Mouse (Mus musculus) CD4-positive, CD25-positive, alpha-beta regulatory T cell, adult 2 months (primary cell): ENCODE data around the gene Wnt7b.

Experiments used
- DNase-seq: peaks from one replicate; pipeline ENCODE4 v3.0.0-alpha.2; 2012; ENCODE audit warnings: low read depth, low spot score

The Wnt7b gene

GRCm38 (mm10) chr15:85569995-85570734 is 12.1 kb downstream of the Wnt7b start:
- no peak for DNase-seq

- DNase-seq = no peak
These were observed 13.0 kb downstream of the Wnt7b start for GRCm38 (mm10) chr15:85569167-85569797.

GRCm38 (mm10) chr15:85568402-85568801 is 13.9 kb downstream of the Wnt7b start:
- DNase-seq = no peak

- no peak for DNase-seq
These were observed 17.3 kb downstream of the Wnt7b start for GRCm38 (mm10) chr15:85564966-85565365.

GRCm38 (mm10) chr15:85564034-85564769 is 18.1 kb downstream of the Wnt7b start:
- DNase-seq = no peak

DNA sequence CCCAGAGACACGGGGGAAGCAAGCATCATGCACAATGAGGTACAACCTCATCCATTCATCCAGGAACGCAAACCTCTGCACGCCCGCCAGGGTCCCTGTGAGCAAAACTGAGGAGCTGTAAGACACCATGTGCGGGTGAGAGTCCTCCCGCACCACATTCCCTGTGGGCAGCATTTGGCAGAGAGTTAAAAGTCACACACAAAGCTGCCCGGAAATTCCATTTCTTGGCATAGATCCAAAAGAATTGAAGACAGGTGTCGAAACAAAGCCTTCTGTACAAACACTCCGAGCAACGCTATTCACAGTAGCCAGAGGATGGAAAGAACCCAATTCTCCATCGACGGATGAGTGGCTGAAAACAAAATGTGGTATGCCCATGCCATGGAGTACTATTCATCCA is 20.3 kb downstream of the Wnt7b start:
- no peak for DNase-seq

DNA sequence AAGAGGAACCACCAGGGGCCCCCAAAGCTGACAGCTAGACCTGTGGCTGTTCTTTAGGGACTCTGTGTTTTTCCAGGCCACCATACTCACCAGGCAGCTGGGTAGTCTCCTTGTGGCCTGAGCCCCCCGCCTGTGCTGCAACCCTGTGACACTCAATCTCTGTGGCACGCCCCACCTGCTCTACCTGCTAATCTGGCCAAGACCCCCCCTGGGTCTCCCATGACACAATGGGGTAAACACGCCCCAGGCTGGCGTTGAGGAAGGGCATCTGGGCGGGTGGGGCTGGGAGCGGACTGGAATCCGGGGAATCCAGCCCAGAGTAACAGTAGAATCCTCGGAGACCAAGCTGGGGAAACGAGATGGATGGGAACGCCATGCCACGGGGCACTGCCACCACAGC is 21.4 kb downstream of the Wnt7b start:
- no peak for DNase-seq

DNA sequence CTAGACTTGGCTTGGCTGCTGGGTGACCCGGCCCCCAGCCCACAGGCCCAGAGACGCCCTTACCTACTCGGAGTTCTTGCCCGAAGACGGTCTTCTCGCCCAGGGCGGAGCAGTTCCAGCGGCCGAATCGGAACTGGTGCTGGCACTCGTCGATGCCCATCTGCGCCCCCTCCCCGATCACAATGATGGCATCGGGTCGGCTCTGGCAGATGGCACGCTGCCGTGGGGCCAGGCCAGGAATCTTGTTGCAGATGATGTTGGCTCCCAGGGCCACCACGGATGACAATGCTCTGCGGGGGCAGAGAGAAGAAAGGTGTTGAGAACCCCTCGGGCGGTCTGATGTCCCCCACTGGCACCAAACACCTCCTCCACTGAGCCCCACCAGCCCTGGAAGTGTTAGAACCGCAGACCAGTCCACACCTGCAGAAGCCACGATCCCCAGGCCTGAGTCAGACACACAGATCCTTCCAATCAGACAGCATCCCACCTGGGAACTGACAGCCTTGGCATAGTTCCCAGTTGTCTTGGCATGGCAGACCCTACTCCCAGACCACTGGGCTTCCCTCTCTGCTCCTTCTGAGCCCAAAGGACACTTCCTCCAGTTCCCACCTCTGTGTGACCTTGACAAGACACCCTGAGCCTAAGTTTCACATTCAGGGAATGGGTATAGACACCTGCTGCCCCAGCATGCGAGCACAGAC is 23.3 kb downstream of the Wnt7b start:
- no peak for DNase-seq

DNA sequence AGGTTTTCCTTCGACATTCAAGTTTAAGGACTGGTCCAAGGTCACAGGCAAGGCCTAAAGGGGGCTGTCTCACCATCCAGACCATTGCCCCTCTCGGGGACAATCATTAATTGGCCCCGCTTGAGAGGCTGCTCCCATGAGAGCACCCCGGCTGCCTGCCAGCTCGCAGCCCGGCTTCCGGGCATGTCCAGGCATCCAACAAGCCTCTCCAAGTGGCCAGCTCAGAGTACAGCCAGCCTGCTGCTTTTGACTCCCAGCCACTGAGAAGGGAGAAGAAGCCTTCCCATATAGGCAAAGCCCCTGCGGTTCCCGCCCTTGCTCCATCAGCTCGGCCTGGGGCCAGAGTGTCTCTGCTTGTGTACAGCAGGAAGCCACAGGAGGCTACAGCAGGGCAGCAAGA is 26.5 kb downstream of the Wnt7b start:
- no peak for DNase-seq

DNA sequence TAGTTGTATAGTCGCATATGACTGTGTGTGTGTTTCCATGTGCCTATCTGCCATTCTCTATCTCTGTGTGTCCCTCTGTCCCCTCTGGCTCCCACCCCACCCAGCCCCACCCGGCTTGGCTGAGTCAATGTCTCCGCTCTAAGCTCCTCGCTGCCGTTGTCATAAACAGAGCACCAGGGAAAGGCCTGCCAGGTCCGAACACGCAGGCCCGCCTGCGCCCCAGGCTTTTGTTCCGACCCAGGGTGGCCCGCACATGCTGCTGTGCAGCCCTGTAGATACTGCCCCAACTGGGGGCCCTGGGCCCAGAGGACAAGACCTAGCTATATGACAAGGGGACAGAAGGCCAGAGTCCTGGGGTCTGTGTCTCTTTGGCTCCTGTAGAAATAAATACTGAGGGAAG is 28.9 kb downstream of the Wnt7b start:
- DNase-seq = no peak

DNA sequence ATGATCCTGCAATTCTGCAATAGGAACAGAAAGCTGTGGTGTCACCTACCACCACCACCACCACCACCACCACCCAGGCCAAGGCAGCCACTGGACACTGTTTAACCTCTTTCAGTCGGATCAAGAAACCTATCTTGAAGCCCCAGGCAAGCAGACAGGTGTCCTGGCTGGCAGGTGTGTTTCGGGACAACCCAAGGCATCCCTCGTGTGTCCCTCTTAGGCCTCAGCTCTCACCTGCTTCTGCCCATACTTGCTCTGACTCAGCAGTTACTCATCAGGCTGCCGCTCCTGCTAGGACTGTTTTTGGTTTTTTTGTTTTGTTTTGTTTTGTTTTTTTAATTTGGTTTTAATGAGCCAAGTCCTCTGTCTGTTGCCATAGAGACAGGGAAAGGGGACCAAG is 35.8 kb downstream of the Wnt7b start:
- DNase-seq = no peak

GRCm38 (mm10) chr15:85545369-85545768 is 36.9 kb downstream of the Wnt7b start:
- no peak for DNase-seq

DNA sequence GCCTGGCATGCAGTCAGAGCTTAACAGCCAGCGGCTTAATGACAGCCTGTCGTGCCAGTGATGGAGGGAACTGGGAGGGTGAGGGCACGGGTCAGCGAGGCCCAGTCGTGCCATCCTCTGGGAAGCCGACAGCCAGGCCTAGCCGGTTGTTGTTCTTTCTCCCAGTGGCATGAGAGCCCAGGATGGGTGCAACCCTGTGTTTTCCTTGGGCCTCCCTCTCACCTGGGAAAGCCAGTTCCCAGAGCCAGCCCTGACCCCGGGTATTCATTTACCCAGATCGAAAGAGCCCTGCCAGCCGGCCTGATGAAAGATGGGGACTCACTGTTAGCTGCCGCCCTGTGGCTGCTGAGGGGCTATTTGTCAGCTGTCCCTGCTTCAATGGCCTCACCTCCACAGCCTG is 44.1 kb downstream of the Wnt7b start:
- DNase-seq = no peak

DNA sequence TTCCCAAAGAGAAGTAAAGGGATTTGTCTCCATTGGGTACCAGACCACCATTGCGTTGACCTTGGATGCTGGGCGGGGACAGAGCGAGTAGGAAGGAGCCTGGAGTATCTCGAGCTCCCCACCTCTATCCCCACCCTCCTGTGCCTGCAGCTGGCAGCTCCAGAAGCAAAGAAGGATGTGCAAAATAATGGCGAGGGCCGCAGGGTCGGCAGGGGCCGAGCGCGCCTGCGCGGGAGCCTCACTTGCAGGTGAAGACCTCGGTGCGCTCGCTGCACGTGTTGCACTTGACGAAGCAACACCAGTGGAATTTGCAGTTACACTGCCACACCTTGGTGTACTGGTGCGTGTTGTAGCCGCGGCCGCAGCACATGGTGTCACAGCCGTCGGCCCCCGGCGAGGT is 45.1 kb downstream of the Wnt7b start:
- DNase-seq = no peak

DNA sequence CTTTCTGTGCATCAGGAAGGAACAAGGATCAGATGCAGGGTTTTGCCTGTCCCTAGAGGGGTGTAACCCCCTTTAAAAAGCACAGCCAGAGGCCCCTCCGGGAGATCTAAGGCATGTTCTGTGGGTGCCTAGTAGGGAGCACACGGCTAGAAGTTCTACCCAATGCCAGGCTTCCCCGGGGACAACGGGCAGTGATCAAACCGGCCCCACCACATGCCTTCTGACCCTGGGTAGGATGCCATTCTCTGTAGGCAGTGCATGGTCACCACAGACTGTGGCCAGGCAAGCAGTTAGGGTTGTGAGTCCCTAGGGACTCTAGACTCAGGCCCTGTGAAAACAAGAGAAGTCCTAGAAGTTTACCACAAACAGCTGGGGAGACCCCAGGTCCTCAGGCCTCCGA is 47.6 kb downstream of the Wnt7b start:
- no peak for DNase-seq

- no peak for DNase-seq
These were observed 48.1 kb downstream of the Wnt7b start for GRCm38 (mm10) chr15:85534215-85534614.

DNA sequence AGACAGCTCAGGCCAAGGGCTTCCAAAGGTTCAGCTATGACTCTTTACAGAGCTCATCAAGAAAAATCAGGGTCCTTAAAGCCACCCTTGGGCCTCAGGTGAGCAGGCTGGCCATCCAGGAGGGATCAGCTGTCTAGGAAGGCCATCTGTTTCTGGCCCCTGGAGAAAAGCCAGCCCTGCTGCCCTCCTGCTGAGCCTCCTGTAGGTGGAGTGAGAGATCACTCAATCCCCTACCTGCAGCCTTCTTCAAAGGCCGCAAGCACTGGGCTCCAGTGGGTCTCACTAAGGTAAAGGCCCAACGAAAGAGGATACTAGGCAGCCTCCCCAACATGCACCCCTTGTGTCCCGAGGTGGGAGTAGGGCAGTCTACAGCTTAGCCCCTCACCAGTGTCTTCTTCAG is 50.2 kb downstream of the Wnt7b start:
- no peak for DNase-seq

DNA sequence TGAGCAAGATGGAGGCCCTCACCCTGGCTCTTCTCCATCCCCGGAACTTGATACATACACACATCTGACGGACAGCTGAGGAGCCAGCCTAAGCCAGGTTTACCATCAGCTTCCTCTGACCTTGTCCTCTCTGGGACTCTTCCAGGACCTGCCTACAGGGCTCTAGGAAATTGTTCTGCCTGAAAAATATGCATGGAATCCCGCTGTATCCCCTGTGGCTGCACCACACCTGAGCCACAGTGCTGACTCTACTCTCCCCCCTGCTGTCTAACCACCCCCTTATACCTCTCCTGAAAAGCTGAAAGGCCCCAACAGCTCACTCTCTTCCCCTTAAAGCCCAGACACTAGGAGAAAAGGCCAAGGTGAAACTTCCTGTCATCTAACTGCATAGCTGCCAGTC is 52.4 kb downstream of the Wnt7b start:
- no peak for DNase-seq

- DNase-seq = no peak
These were observed 57.8 kb downstream of the Wnt7b start for GRCm38 (mm10) chr15:85524404-85524950.

- no peak for DNase-seq
These were observed 58.9 kb downstream of the Wnt7b start for GRCm38 (mm10) chr15:85523173-85523991.

DNA sequence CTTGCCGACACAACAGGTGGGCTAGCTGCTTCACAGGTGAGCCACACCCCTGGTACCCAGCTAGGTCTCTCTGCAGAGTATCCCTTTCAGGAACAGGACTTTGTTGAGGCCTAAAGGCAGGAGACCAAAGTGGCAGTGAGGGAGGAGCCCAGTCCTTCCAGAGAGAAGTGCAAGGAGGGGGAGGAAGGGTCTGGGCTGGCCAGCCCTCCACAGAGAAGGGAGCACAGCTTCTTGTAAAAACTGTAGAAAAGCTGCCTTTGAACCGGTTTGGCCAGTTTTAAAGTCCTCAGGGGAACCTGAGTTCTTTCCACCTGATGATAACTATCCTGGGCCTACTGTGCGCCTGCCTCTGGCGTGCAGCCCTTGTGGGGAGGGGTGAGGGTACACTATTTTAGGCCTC is 62.8 kb downstream of the Wnt7b start:
- no peak for DNase-seq
